Mouse (Mus musculus): ENCODE results near the gene Glb1. TPM values are rescaled to one million over a fixed set of nuclear protein-coding genes. Genes with fewer than 3 reads are reported as not detected.

Glb1 gene
- polyA plus RNA-seq, 1 experiment from 2014 or later = 21.9 TPM

DNA sequence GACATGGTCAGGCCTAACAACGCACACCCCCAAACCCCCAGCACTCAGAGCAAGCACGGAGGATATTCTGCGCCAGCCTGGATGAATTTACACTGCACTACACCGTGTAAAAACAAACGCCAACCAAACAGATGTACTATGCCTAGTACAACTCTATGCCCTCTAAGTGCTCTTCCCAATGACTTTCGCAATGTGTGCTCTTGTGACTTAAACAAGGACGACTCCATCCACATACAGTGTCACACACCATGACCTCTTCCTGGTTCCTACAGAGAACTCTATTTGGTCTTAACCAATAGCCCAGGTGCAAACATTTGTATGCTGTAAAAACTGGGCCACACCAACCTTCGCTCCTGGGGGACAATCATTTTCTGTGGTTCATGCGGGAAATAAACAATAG is 121.6 kb downstream of the Glb1 start:
- WGBS = 90% methylated on average over 9 of the region's 9 CpGs
- DNase-seq (ENCODE audit: low spot score) (no peak), ATAC-seq (ENCODE audit: low FRiP score) (no peak)
- H3K9ac ChIP-seq (ENCODE audit: low read depth, low read length) = no peak overlapping the region
- H3K9me3 ChIP-seq (ENCODE audit: control insufficient read depth, low read length) = no peaks in the 10 kb centered on the region
- H3K27ac ChIP-seq (ENCODE audit: low read depth, low read length) = no peak overlapping the region
- peaks cover 11% of the 10 kb centered on the region for H3K4me1 ChIP-seq (replicated peaks; ENCODE audit: control insufficient read depth, insufficient read depth, low read length)
- no peak overlapping the region for H3K4me2 ChIP-seq (replicated peaks; ENCODE audit: low read depth, low read length)
- no peak overlapping the region for H3K4me3 ChIP-seq (ENCODE audit: low read depth, low read length)
- H3K27me3 ChIP-seq (ENCODE audit: control insufficient read depth, insufficient read depth, low read length) = no peaks in the 10 kb centered on the region
- no peaks in the 10 kb centered on the region for H3K36me3 ChIP-seq (ENCODE audit: control insufficient read depth, insufficient read depth, low read length)

Other genes starting within 250 kb of the Glb1 start
- gene Bcl2a1c, start 70.9 kb upstream of the Glb1 start, polyA plus RNA-seq (2014; fragmentation: Nextera tagmentation; extraction: Ambion mirVana) = not detected in 2 replicates
- 56.5 and 57.8 TPM in 2 replicates for gene Crtap, start 10.4 kb upstream of the Glb1 start, polyA plus RNA-seq (2014; fragmentation: Nextera tagmentation; extraction: Ambion mirVana)
- 2.4 and 3.1 TPM in 2 replicates for gene Tmppe, start within 50 bp of the Glb1 start, polyA plus RNA-seq (2014; fragmentation: Nextera tagmentation; extraction: Ambion mirVana)
- gene Ccr4, start 103.8 kb downstream of the Glb1 start, polyA plus RNA-seq (2014; fragmentation: Nextera tagmentation; extraction: Ambion mirVana) = not detected in 2 replicates
- not detected in 2 replicates for gene C130032M10Rik, start 114.6 kb downstream of the Glb1 start, polyA plus RNA-seq (2014; fragmentation: Nextera tagmentation; extraction: Ambion mirVana)
- gene Trim71, start 163.3 kb downstream of the Glb1 start, polyA plus RNA-seq (2014; fragmentation: Nextera tagmentation; extraction: Ambion mirVana) = 1.9 and 2.7 TPM in 2 replicates
- gene Cnot10, start 239.1 kb downstream of the Glb1 start, polyA plus RNA-seq (2014; fragmentation: Nextera tagmentation; extraction: Ambion mirVana) = 60.7 and 64.2 TPM in 2 replicates

All from hindbrain, embryonic 11.5 days (tissue).